Mouse (Mus musculus) MN1 (cell line): ENCODE data around the gene Spred3.
A peak's percentile ranks its signal among the peaks of the same experiment; 100 is the strongest.

ENCODE experiments used
- DNase-seq: peaks from one replicate; pipeline ENCODE4 v3.0.0-alpha.2; 2016; ENCODE audit warnings: low spot score

Gene Spred3

DNA sequence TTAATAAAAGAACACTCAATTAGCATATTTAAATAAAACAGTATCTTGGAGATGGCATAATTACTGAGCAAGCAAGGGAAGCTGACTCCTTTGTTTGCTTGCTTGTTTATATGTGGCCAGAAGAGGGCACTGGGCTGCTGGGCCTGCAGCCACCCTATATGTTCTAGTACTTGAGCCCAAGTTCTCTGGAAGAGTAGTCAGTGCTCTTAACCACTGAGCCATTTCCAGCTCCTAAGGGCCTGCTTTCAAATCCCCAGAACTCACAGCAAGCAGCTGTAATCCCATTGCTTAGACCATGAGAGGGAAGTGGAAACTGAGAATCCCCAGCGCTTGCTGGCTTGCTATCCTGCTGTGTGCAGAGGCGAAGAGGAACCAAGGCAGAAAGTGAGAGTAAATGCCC lies 41.5 kb downstream of the Spred3 start:
- peak; percentile 21 for DNase-seq

DNA sequence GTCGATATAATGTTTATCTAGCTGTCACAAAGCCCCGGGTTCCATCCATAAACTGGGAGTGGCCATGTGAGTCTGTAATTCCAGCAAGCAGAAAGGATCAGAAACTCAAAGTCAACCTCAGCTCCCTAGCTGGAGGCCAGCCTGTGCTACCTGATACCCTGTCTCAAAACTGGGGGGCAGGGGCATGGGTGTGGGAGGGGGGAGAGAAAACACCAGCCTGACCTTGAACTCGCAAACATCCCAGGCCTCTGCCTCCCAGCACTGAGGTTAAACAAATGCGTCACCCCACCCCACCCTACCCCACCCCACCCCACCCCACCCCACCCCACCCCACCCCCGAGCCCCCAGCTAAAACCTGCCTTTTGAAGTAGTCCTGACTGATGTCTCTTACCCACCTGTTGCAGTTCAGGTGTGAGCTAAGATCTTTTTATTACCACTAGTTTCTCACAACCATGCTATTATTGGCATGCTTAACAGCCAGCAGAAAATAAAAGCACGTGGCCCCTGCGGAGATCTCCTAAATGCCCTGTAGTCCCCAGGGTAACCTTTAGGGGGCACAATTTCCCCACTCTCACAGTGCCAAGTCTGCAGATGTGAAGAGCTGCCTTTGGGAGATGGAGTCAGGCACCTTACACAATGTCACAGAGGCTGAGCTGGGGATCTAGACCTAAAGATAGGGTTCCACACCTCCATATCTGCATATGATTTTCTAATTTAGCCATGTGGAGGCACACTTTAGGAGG lies 43.9 kb downstream of the Spred3 start:
- peak; percentile 59 for DNase-seq

DNA sequence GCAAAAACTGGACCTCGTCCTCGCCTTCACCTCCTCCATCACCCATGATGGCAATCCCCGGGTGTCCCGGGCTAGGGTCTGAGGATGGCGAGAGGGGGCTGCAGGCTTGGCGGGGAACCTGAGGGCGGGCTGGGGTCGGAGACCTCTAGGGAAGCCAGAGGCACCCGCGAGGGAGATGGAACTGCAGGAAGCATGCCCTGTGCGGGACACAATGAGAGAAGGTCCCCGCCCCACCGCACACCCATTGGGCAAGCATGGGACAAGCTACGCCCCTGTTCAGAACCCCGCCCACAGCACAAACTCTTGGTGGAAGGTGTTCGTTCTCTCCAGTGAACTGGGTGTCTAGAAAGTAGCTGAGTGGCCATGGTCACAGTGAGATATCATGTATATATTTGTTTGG lies 45.2 kb downstream of the Spred3 start, which contains the start of gene Ryr1:
TSS of gene Ryr1 (minus strand) at position 210 of the 400 bp plus-strand sequence.
- peak; percentile 53 for DNase-seq

DNA sequence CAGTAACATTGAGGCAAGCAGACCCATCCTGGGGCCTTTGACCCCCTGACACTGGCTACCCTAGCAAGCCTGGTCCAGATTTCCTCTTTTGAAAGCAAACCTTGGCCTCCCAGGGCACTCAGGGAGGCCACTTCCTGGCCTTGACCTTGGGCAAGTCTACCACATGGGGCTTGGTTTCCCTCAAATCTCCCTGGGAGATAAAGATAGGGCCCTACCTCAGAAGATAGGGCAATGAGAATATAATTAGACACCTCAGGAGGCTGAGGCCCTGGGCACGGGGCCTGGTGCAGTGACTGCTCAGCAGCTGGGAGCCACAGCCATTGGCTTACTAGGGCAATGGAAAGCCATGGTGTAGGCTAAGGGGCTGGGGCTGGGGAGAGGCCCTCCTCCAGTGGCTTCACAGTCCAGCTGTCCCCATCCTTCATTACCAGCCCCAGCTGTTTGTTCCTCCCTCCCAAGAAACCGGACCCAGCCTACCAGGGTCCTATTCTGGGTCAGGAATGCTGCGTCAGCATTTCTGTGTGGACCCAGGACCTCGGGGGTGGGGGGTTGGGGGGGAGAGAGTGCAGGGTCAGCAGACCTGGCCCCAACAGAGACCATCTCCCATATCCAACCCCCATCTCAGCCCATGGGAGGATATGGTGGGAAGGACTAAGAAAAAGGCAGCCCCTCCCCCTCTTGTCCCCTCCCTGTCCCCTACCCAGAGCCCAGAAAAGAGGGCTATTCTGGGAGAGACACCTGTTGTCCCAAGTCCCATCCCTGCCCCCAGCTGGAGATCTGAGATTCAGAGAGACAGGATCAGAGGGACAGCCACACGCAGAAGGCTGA lies 46.5 kb downstream of the Spred3 start:
- no peak for DNase-seq

DNA sequence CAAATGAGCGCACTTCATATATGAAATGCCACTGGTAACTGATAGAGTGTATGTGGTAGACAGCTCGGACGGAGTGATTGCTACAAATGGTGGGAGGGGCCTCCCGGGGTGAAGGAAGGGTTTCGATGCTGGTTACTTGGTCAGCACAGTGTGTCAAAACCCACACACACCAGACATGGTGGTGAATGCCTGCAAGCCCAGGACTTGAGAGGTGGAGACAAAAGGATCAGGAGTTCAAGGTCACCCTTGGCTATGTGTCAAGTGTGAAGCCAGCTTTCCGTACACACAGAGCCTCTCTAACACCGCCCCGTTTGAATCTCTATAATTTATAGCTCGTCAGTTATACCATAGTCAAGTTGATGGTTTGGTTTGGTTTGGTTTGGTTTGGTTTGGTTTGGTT lies 47.4 kb downstream of the Spred3 start:
- DNase-seq = no peak

DNA sequence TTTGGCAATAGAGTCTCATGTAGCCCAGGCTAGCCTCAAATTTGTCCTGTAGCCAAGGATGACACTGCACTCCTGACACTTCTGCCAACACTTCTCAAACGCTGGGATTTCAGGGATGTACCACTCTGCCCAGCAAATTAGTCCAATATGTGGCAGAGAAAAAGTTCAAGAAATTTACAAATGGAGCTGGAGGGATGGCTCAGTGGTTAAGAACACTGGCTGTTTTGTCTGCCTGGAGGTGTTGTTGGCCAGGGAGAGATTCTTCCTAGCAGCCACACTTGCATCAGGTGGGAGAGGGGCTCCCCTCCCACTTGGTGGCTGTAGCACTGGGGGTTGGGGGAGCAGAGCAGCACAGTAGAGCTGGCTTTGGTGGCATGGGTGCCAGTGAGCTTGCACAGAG lies 50.7 kb downstream of the Spred3 start:
- DNase-seq = no peak

DNA sequence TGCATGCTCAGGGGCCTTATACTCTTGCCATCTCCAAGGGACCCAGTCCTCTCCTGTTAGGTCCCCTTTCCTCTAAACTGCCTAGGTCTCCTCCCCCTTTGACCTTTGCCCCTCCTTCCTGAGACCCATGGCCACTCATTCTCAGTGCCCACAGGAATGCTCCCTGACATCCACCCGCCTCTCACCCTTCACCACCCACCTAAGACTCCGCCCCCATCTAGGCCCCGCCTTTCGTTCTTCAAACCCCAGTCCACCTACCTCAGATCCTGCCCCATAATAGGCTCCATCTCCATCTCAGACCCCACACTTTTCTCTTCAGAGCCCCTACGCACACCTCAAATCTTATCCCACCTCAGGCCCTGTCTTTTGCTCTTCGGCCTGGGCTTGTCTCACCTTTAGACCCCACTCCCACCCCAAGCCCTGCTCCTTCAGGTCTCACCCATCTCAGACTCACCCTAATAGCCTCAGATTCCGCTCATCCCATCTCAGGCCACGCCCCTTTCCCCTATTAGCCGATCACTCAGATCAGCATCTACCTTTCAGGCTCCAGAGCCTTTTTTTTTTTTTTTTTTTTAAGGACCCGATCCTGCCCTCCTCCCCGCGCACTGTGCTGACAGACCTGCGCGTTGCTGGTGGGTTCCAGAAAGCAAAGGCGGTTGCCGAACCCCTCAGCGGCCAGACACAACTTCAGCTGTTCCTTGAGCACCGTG lies 51.9 kb downstream of the Spred3 start:
- no peak for DNase-seq

DNA sequence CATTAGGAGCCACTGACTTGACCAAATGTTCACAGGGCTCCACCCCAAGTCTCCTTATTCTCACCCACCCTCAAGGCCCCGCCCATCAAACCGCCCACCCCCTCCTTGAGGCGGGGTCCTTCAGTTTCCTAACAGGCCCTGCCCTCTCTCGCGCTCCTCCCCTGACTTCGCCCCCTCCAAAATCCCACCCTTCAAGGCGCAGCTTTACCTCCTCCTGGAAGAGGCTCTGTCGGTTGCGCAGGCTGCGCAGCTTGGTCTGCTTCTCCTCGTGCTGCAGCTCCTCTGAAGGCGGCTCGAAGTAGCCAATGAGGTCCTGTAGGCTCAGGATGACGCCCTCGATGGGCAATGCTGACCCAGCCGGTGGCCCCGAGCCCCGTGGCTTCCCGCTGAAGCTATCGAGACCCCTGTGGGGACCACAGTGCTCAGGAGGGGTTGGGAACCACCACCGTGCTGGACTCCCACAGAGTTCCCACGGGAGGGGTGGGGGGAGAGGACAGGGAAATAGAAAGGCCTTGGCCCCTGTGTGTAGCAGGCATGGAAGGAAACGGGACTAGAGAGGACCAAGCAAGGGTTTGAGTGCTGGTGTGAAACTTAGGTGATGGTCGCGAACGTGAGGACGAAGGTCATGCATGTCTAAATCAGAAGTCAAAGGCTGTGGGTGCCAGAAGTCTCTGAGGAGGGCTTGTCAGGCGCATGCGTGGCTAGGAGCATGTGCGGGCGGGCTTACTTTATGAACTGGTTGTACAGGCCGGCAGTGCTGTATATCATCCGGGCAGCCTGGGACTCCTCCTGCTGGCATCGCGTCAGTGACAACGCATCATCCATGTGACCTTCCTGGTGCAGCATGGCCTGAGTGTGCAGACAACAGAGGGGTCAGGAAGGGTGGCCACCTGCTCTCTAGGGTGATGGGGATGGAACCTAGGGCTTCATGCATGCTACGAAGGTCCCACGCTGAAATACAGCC lies 60.9 kb downstream of the Spred3 start:
- DNase-seq = no peak
